Mouse (Mus musculus) intestine, embryonic 15.5 days (tissue): ENCODE data around the gene Etfbkmt. TPM values are rescaled to one million over a fixed set of nuclear protein-coding genes. Genes with fewer than 3 reads are reported as not detected.

Source experiments
- ATAC-seq: fragments of 200-750 bp; cut with Nextera tagmentation; 2 replicates; pipeline ENCODE4 v1.8.0; 2017; ENCODE audit warnings: moderate TSS enrichment, moderate library complexity
- H3K27ac ChIP-seq: fragments of 300-500 bp; sonication (generic); 2 replicates; pipeline ENCODE4 v1.5.1; 2015; ENCODE audit warnings: mild to moderate bottlenecking, inconsistent platforms
- H3K27me3 ChIP-seq: fragments of 300-500 bp; sonication (generic); replicated peaks from 2 replicates; pipeline ENCODE4 v1.6.1; 2015; ENCODE audit warnings: inconsistent platforms
- H3K36me3 ChIP-seq: fragments of 300-500 bp; sonication (generic); 2 replicates; pipeline ENCODE4 v1.6.1; 2015; ENCODE audit warnings: inconsistent platforms
- H3K4me1 ChIP-seq: fragments of 300-500 bp; sonication (generic); replicated peaks from 2 replicates; pipeline ENCODE4 v1.6.1; 2015; ENCODE audit warnings: inconsistent platforms
- H3K4me2 ChIP-seq: fragments of 300-500 bp; sonication (generic); replicated peaks from 2 replicates; pipeline ENCODE4 v1.6.1; 2015; ENCODE audit warnings: mild to moderate bottlenecking, inconsistent platforms
- H3K4me3 ChIP-seq: fragments of 300-500 bp; sonication (generic); replicated peaks from 2 replicates; pipeline ENCODE4 v1.5.1; 2015; ENCODE audit warnings: inconsistent platforms
- H3K9ac ChIP-seq: fragments of 300-500 bp; sonication (generic); 2 replicates; pipeline ENCODE4 v1.6.1; 2015; ENCODE audit warnings: inconsistent platforms
- H3K9me3 ChIP-seq: fragments of 300-500 bp; sonication (generic); 2 replicates; pipeline ENCODE4 v1.6.1; 2016; ENCODE audit warnings: inconsistent platforms
- WGBS: fragments of 180-500 bp; shearing (Covaris S2); methylation state at CpG from one replicate; pipeline ENCODE4 v1.1.7; 2015; 5-methylcytosine and 5-hydroxymethylcytosine counted together
- polyA plus RNA-seq: library from polyadenylated mRNA; unstranded; fragments of >200 nt; fragmentation: Nextera tagmentation; extraction: Ambion mirVana; gene quantifications from 2 replicates; pipeline ENCODE4 v1.2.1, GENCODE M21; 2015

The Etfbkmt gene
- polyA plus RNA-seq, result 17.0 and 17.6 TPM in 2 replicates

DNA sequence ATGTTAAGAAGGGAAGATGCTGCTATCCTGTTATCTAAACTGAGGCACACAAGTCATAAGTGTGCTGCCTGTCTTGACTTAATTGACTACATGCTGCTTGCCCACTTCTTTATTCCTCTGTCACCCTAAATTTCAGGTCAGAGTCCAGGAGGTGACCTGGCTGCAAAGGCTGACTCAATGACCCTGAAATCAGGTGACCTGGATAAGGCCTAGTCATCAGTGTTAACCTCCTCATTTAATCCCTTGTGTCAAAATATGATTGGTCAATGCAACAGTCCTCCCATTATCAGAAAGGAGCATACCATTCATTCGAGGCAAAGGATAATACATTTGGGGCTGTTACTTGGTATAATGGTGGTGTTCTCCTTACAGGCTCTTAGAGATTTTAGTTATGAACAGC, at the start of gene Etfbkmt:
Etfbkmt (plus strand) TSS at position 379 of the 400 bp plus-strand sequence.
- no peaks in the 10 kb centered on the region for H3K27me3 ChIP-seq
- H3K9ac ChIP-seq, result no peak within 1 kb of the TSS
- whole genome bisulfite sequencing, result 82% methylated on average over 1 of the region's 1 CpGs
- no peak for ATAC-seq
- H3K27ac ChIP-seq, result no peak within 1 kb of the TSS
- no peak within 1 kb of the TSS for H3K4me2 ChIP-seq
- H3K36me3 ChIP-seq, result no peaks in the 10 kb centered on the region; the same call in 1 of the 2 replicates
- 0 out of 2 replicates have a peak, but pooled peaks cover 5% of the 10 kb centered on the region for H3K4me1 ChIP-seq
- H3K4me3 ChIP-seq, result no peak within 1 kb of the TSS
- H3K9me3 ChIP-seq, result no peaks in the 10 kb centered on the region

DNA sequence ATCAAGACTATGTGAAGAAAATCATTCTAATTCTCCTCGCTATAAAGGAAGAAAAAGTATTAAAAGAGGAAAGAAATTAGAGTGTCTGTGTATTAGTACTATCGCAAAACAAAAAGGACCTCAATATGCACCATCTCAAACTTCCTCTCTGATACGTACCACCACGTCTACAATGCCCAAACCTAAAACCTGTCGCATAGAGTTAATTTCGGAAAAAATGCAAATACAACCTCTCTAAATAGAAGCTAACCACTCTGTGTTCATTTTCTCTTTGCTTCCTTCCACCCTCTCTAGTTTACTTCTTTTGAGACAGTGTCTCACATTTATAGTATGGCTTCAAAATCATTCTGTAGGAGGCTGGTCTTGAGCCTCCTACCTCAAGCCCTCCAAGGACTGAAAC, 47.2 kb upstream of the Etfbkmt start:
- Histone ChIP-seq H3K4me3 (no peak overlapping the region), H3K9ac (no peak overlapping the region), H3K9me3 (no peaks in the 10 kb centered on the region), H3K36me3 (no peaks in the 10 kb centered on the region), H3K4me1 (no peaks in the 10 kb centered on the region; the same call in 1 of the 2 replicates), H3K27me3 (no peaks in the 10 kb centered on the region), H3K27ac (no peak overlapping the region), H3K4me2 (no peak overlapping the region)
- ATAC-seq, result no peak
- 92% methylated on average over 6 of the region's 6 CpGs for WGBS

DNA sequence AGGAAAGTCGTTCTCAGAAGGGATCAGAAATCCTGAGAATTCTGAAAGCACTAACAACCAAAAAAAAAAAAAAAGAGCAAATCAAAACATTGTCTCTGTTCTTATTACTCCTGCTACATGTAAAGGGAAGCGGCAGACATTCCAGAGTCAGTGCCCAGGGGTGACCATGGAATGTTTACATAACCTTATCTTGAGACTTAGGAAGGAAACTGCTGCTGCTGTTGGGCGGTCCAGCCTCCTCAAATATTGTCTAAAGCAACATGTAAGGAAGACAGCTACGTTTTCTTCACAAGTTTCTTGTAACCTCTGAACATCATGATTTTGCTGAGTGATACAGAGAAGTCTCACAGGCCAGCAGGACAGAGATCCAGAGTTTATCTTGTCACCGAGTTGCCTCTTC, 46.2 kb upstream of the Etfbkmt start:
- WGBS, result 8% methylated on average over 5 of the region's 5 CpGs
- Histone ChIP-seq H3K4me3 (no peak overlapping the region), H3K27ac (no peak overlapping the region), H3K4me1 (no peaks in the 10 kb centered on the region; the same call in 1 of the 2 replicates), H3K9ac (no peak overlapping the region), H3K9me3 (no peaks in the 10 kb centered on the region), H3K36me3 (no peaks in the 10 kb centered on the region), H3K4me2 (no peak overlapping the region), H3K27me3 (no peaks in the 10 kb centered on the region)
- ATAC-seq, result peak; percentile 73; the same call in 1 of the 2 replicates

DNA sequence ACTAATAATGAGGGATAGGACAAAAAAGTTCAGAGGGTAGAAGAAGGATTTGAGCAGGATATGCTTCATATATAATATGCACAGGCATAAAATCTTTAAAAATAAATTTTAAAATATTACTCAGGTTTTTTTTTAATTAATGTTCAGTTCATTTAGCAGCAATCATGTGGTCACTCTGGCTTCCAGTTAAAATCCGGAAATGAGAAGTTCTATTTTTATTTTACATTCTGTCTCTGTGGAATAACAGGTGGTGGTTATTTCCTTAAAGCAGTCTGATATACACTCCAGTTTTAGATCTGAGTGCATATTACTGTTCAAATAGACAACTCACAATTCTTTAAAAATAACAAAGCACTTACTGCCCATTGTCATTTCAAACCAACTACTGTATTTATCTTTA, 45.1 kb upstream of the Etfbkmt start:
- no peaks in the 10 kb centered on the region for H3K36me3 ChIP-seq
- H3K4me1 ChIP-seq, result no peaks in the 10 kb centered on the region; the same call in 1 of the 2 replicates
- H3K4me2 ChIP-seq, result no peak overlapping the region
- no peak overlapping the region for H3K27ac ChIP-seq
- H3K4me3 ChIP-seq, result no peak overlapping the region
- ATAC-seq, result no peak
- no peak overlapping the region for H3K9ac ChIP-seq
- H3K27me3 ChIP-seq, result no peaks in the 10 kb centered on the region
- no peaks in the 10 kb centered on the region for H3K9me3 ChIP-seq
- WGBS, result 67% methylated on average over 1 of the region's 1 CpGs

DNA sequence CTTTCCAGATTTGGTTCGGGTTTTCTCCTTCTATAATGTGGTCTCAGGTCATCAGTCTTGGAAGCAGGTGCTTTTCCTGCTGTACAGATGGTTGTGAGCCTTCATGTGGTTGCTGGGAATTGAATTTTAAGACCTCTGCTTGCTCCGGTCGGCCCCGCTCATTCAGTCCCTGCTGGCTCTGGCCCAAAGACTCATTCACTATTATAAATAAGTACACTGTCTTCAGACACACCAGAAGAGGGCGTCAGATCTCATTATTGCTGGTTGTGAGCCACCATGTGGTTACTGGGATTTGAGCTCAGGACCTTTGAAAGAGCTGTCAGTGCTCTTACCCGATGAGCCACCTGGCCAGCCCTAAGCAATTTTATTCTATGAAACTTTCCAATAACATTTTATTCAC, 44.3 kb upstream of the Etfbkmt start:
- H3K4me1 ChIP-seq, result no peaks in the 10 kb centered on the region; the same call in 1 of the 2 replicates
- H3K9me3 ChIP-seq, result no peaks in the 10 kb centered on the region
- no peak overlapping the region for H3K9ac ChIP-seq
- 62% methylated on average over 6 of the region's 6 CpGs for WGBS
- no peak overlapping the region for H3K27ac ChIP-seq
- no peak overlapping the region for H3K4me3 ChIP-seq
- H3K27me3 ChIP-seq, result no peaks in the 10 kb centered on the region
- H3K4me2 ChIP-seq, result no peak overlapping the region
- H3K36me3 ChIP-seq, result no peaks in the 10 kb centered on the region
- no peak for ATAC-seq

DNA sequence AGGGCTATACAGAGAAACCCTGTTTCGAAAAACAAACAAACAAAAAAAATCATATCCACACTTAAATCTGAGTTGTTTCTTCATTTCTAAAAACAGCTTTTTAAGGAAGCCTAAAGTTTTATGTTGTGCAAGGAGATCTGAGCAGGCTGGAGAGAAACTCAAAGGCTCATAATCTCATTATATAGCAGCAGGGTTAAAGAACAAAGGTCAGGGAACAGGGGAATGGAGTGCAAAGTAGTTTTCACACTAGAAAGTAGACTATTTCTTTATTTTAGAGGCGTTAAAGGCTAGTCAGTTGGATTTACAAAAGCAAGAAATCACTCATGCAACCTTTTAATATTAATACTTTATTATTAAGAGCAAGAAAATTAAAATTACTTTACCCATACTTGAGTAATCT, 43.4 kb upstream of the Etfbkmt start:
- Histone ChIP-seq H3K27me3 (no peaks in the 10 kb centered on the region), H3K4me1 (no peaks in the 10 kb centered on the region; the same call in 1 of the 2 replicates), H3K27ac (no peak overlapping the region), H3K9ac (no peak overlapping the region), H3K36me3 (no peaks in the 10 kb centered on the region), H3K4me3 (no peak overlapping the region), H3K9me3 (no peaks in the 10 kb centered on the region), H3K4me2 (no peak overlapping the region)
- ATAC-seq, result no peak
- WGBS, result 81% methylated on average over 2 of the region's 2 CpGs

DNA sequence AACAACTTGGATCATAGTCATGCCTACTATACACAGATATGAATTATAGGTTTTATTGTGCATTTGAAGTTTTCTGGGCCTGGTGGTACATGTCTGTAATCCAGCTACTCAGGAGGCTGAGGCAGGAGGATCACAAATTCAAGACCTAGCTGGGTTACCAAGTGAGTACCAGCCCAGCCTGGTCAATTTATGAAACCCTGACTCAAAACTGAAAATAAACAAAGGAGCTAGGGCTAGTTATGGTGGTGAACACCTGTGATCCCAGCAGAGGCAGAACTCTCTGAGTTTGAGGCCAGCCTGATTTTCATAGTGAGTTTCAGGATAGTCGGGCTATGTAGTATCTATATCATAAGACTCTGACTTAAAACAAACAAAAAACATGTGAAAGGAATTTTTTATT, 42.4 kb upstream of the Etfbkmt start:
- Histone ChIP-seq H3K4me3 (no peak overlapping the region), H3K9ac (no peak overlapping the region), H3K4me1 (no peaks in the 10 kb centered on the region; the same call in 1 of the 2 replicates), H3K9me3 (no peaks in the 10 kb centered on the region), H3K27ac (no peak overlapping the region), H3K36me3 (no peaks in the 10 kb centered on the region), H3K4me2 (no peak overlapping the region), H3K27me3 (no peaks in the 10 kb centered on the region)
- WGBS, result 86% methylated on average over 1 of the region's 1 CpGs
- no peak for ATAC-seq

DNA sequence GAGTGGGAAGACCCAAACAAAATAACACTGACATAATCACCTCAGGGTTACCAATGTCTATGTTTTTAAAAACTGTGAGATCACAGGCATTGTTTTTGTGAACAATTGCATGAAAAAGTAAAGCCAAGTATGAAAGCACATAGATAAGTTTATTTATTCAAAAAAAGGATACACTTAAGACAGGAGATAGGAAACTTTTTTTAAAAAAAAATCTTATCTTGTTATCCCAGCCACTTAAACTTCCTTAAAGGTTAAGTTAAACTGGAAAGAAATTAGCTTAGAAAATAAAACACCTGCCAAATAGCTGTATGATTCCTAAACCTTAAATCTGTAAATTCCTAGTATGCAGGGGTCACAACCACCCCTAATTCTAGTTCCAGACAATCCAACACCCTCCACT, 40.7 kb upstream of the Etfbkmt start:
- Histone ChIP-seq H3K9ac (no peak overlapping the region), H3K27ac (no peak overlapping the region), H3K27me3 (no peaks in the 10 kb centered on the region), H3K4me3 (no peak overlapping the region), H3K36me3 (no peaks in the 10 kb centered on the region), H3K4me2 (peak overlapping the region; percentile 22; the same call in 1 of the 2 replicates), H3K9me3 (no peaks in the 10 kb centered on the region), H3K4me1 (no peaks in the 10 kb centered on the region)
- no peak for ATAC-seq

DNA sequence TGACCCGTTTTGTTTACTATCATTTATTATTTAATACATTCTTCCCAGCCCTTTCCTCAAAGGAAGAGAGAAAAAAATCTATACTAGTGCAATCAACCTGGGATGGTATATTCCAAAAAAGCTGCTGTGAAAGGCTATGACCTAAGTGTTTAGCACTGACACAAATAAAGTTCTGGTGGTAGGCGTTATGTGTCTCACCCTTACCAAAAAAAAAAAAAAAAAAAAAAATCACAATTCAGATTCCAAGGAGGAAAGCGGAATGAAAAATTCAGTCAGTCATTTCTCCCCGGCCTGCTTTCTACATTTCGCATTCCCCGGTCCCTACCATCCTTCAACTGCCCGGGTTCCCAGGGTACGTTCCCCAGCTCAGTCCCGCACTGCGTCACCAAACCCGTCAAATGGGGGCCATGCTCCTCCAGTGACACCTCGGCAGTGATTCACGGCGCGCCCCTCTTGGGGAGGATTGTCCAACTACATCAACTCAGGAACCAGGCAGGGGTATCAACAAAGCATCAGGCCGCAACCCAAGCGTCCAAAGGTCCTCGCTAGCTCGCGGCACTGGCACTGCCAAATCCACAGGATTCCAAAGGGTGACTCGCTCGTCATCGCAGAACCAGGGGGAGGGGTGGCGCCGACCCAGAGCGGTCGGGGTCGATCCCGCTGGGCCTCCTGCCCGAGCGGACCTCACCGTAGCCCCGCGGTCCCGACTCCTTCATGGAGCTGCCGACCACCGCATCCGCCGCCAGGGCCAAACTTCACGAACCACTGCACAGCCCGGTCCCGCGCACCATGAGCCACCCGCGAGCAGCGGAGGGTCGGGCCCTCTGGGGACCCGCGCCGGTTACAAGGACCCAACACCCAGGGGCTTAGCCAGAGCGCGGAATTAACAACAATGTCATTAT, 39.2 kb upstream of the Etfbkmt start:
- ATAC-seq, result peak; percentile 49
- Histone ChIP-seq H3K4me3 (peak overlapping the region; percentile 95), H3K9me3 (no peaks in the 10 kb centered on the region), H3K9ac (peak overlapping the region; percentile 93), H3K4me2 (peak overlapping the region; percentile 75), H3K27ac (peak overlapping the region; percentile 98), H3K4me1 (no peaks in the 10 kb centered on the region), H3K27me3 (no peaks in the 10 kb centered on the region), H3K36me3 (no peaks in the 10 kb centered on the region)
- under 1% methylated on average over 52 of the region's 52 CpGs for WGBS

DNA sequence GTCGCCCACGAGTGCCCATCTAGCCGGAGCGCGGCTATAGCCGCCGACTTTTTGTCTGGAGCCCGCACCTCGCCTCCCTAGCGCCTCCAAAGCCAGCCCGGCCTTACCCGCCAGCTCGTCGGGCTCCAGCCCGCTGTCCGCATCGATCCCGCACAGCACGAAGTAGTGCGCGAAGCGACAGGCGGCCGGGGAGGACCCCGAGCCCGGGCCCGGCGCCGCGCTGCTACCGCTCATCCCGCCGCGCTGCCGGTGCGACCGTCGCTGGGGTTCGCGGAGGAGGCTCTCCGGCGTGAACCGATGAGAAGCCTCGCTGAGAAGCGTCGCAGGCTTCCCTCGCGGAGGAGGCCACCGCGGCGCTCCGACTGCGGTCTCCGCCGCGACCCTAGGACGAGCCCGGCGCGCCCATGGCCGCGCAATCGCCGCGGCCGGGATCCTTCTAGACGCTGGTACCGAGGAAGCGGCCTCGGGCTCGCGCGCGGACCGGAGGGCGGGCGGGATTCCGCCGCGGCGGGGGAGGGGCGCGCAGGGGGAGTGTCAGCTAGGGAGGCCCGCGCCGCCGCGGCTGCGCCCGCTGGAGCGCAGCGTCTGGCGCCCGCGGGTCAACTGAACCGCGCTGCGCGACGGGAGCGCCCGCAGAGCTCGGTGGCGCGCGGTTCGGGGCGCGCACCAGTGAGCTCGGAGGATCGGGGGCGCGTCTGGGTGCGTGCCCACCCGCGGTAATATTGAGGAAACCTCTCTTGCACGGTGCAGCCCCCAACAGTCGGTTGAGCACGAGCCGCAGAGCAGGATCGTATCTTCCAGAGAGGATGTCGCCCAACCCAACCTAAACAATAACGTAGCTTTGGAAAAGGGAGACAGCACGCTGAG, 38.3 kb upstream of the Etfbkmt start, which contains the start of gene Dennd5b:
Dennd5b (minus strand) TSS at position 605 of the 867 bp plus-strand sequence.
- H3K9ac ChIP-seq, result peak within 1 kb of the TSS; percentile 93
- no peaks in the 10 kb centered on the region for H3K4me1 ChIP-seq
- H3K9me3 ChIP-seq, result no peaks in the 10 kb centered on the region
- peak within 1 kb of the TSS; percentile 98 for H3K27ac ChIP-seq
- no peaks in the 10 kb centered on the region for H3K36me3 ChIP-seq
- ATAC-seq, result peak; percentile 95
- H3K4me2 ChIP-seq, result peak within 1 kb of the TSS; percentile 75
- H3K4me3 ChIP-seq, result peak within 1 kb of the TSS; percentile 95
- H3K27me3 ChIP-seq, result no peaks in the 10 kb centered on the region
- under 1% methylated on average over 122 of the region's 124 CpGs for WGBS

DNA sequence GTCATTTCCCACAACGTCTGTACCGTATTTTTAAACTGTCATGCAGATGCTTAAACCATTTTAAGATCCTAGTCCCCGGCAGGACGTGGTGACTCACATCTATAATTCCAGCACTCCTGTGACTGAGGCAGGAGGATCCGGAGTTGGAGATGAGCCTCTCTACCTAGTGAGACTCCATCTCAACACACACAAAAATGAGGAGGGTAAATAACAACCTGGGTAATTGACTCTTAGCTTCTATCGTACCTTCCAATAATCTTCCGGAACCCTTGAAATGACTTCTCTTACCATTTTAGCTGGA, 37.8 kb upstream of the Etfbkmt start:
- ATAC-seq, result no peak; the same call in 1 of the 2 replicates
- Histone ChIP-seq H3K4me2 (peak overlapping the region; percentile 75), H3K27ac (peak overlapping the region; percentile 98), H3K4me3 (peak overlapping the region; percentile 95), H3K4me1 (no peaks in the 10 kb centered on the region), H3K9me3 (no peaks in the 10 kb centered on the region), H3K9ac (peak overlapping the region; percentile 93), H3K36me3 (no peaks in the 10 kb centered on the region), H3K27me3 (no peaks in the 10 kb centered on the region)
- 9% methylated on average over 7 of the region's 7 CpGs for WGBS

DNA sequence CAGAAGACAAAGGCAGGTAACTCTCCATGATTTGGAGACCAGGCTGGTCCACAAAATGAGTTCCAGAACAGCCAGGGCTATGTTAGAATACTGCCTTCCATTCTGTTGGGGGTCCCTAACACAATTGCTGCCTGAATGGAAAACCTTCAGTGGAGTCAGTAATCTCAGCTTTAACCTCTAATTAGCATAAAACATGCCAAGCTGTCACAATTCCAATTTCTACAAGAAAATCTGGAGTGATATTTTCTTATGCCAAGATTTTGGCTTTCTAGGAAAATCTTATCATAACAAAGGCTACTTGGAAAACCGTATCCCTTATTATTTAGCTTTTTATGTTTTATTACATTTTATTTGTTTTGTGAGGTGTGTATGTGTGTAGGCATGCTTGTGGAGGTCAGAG, 36.2 kb upstream of the Etfbkmt start:
- H3K27me3 ChIP-seq, result no peaks in the 10 kb centered on the region
- H3K27ac ChIP-seq, result no peak overlapping the region
- no peak for ATAC-seq
- H3K36me3 ChIP-seq, result no peaks in the 10 kb centered on the region
- WGBS, result 76% methylated on average over 1 of the region's 1 CpGs
- no peak overlapping the region for H3K4me2 ChIP-seq
- H3K9me3 ChIP-seq, result no peaks in the 10 kb centered on the region
- H3K4me1 ChIP-seq, result no peaks in the 10 kb centered on the region
- no peak overlapping the region for H3K9ac ChIP-seq
- H3K4me3 ChIP-seq, result no peak overlapping the region
